In genomic region chr8:57532223-57532622, GRCm38 (mm10) we compare ENCODE assay signal across 12 mouse cellular contexts. TPM values are rescaled to one million over a fixed set of nuclear protein-coding genes. Genes with fewer than 3 reads are reported as not detected.
DNase-seq lines count a peak whose midpoint lies in the region; ATAC-seq and TF ChIP-seq lines count a peak whose summit lies in the region.
"Had no signal": no experiment of that assay in that cellular context is flagged by ENCODE, and none has a peak within 500 bp of the region (broad histone marks: within the 10 kb centered on the region; RNA-seq: fewer than 3 reads in every experiment).

No protein-coding gene starts in this region.

- no peak overlapping the region for H3K27ac ChIP-seq in layer of hippocampus, adult 2 months
- H3K27ac ChIP-seq: midbrain, embryonic 15.5 days had no signal

- no peak for ATAC-seq in granulocyte monocyte progenitor cell, adult 5-6 weeks (replicated peaks; ENCODE audit: poor library complexity, severe bottlenecking)
- ATAC-seq: midbrain, embryonic 15.5 days had no signal

- peak; percentile 67 for TF ChIP-seq CTCF in layer of hippocampus, adult 2 months (conservative IDR thresholded peaks at IDR 0.05)

- peak; percentile 52 to 72 for DNase-seq in cerebellum, postnatal 25 days
- no peak for DNase-seq in cerebellum, adult 9-11 months
- no peak for DNase-seq in layer of hippocampus, adult 2 months (ENCODE audit: low spot score in 2 of 2)
- DNase-seq in layer of hippocampus, adult 8-10 months (ENCODE audit: low spot score in 2 of 2): no peak
- DNase-seq in thymus, postnatal 14 days: peak; percentile 46
- no peak for DNase-seq in thymus, postnatal 0 days (ENCODE audit: low spot score)
- DNase-seq in adrenal gland, adult 2 months: no peak
- DNase-seq: adrenal gland, postnatal 14 days; gastrocnemius, postnatal 36 days; liver had no signal

- no peak overlapping the region for H3K4me3 ChIP-seq in layer of hippocampus, adult 2 months
- H3K4me3 ChIP-seq: midbrain, embryonic 15.5 days had no signal

RNA-seq across cellular contexts. Expression of gene Hmgb2, which starts 20.5 kb away (rescaled TPM):
- total RNA-seq in layer of hippocampus, adult 2 months (2021): 1 to 10 TPM; 7.4 to 8.5 TPM
- total RNA-seq in layer of hippocampus, adult 8-10 months (2022): 10 to 100 TPM in 1 of 4 experiments, 1 to 10 TPM in 3; 2.6 to 13.0 (median 5.8) TPM
- polyA plus RNA-seq in thymus, postnatal 0 days (2015; fragmentation: Nextera tagmentation; extraction: Ambion mirVana): 841 and 1,050 TPM in 2 replicates
- 351 and 354 TPM in 2 replicates for total RNA-seq in granulocyte monocyte progenitor cell, adult 5-6 weeks (2014; fragmentation: Nextera tagmentation)
- total RNA-seq in granulocyte monocyte progenitor cell, adult 5-6 weeks (2017): 469 and 554 TPM in 2 replicates
- total RNA-seq in adrenal gland, adult 2 months (2021): 10 to 100 TPM in 1 of 2 experiments, 1 to 10 TPM in 1; 5.6 to 14.2 TPM
- 1.8 and 2.1 TPM in 2 replicates for polyA plus RNA-seq in adrenal gland, adult 2 months (2012; rRNA removed)

RNA-seq across cellular contexts. Expression of gene Sap30, which starts 44.6 kb away (rescaled TPM):
- 10 to 100 TPM; 10.4 to 12.6 TPM for total RNA-seq in layer of hippocampus, adult 2 months (2021)
- 10 to 100 TPM in 2 of 4 experiments, 1 to 10 TPM in 2; 8.8 to 14.9 (median 10.2) TPM for total RNA-seq in layer of hippocampus, adult 8-10 months (2022)
- 32.2 and 38.0 TPM in 2 replicates for polyA plus RNA-seq in thymus, postnatal 0 days (2015; fragmentation: Nextera tagmentation; extraction: Ambion mirVana)
- total RNA-seq in granulocyte monocyte progenitor cell, adult 5-6 weeks (2014; fragmentation: Nextera tagmentation): 21.9 and 24.6 TPM in 2 replicates
- total RNA-seq in granulocyte monocyte progenitor cell, adult 5-6 weeks (2017): 73.7 and 93.3 TPM in 2 replicates
- total RNA-seq in adrenal gland, adult 2 months (2021): 10 to 100 TPM; 13.3 to 13.7 TPM
- polyA plus RNA-seq in adrenal gland, adult 2 months (2012; rRNA removed): 8.9 and 12.9 TPM in 2 replicates

Comparison
In these comparisons a context has a peak if more than half of its experiments do, and no peak if none do; other contexts are left out.
1. DNase-seq: peak in cerebellum, postnatal 25 days (2 of 2) and thymus, postnatal 14 days (single experiment); none in cerebellum, adult 9-11 months (single experiment), layer of hippocampus, adult 2 months (0 of 2), layer of hippocampus, adult 8-10 months (0 of 2), thymus, postnatal 0 days (single experiment) and adrenal gland, adult 2 months (single experiment).
2. RNA of gene Hmgb2, which starts 20.5 kb away (total RNA-seq): 351 to 554 TPM in granulocyte monocyte progenitor cell, adult 5-6 weeks; 5.6 to 14.2 TPM in adrenal gland, adult 2 months, 7.4 to 8.5 TPM in layer of hippocampus, adult 2 months and 2.6 to 13.0 TPM in layer of hippocampus, adult 8-10 months; every median in the first group is over 10 times any median in the second.